Mouse (Mus musculus): ENCODE results near the gene Mmp28. TPM values are rescaled to one million over a fixed set of nuclear protein-coding genes. Genes with fewer than 3 reads are reported as not detected.

Gene Mmp28
- polyA plus RNA-seq, 1 experiment from 2014 or later, result 1.3 TPM

- WGBS, result 40% methylated on average over 4 of the region's 4 CpGs
- H3K27me3 ChIP-seq, result peaks cover 61% of the 10 kb centered on the region
- no peak overlapping the region for H3K9ac ChIP-seq
- H3K4me1 ChIP-seq, result peaks cover 7% of the 10 kb centered on the region; the same call in 1 of the 2 replicates
- no peaks in the 10 kb centered on the region for H3K9me3 ChIP-seq (replicated peaks)
- ATAC-seq (replicated peaks; ENCODE audit: low FRiP score), result no peak
- H3K36me3 ChIP-seq, result no peaks in the 10 kb centered on the region
- no peak overlapping the region for H3K27ac ChIP-seq
- no peak overlapping the region for H3K4me2 ChIP-seq
- H3K4me3 ChIP-seq (replicated peaks), result no peak overlapping the region
Observed at GRCm38 (mm10) chr11:83420338-83420737, 42.5 kb downstream of the Mmp28 start.

- Histone ChIP-seq H3K4me2 (peak overlapping the region; percentile 22), H3K9me3 (replicated peaks) (no peaks in the 10 kb centered on the region), H3K36me3 (no peaks in the 10 kb centered on the region), H3K4me1 (peaks cover 7% of the 10 kb centered on the region; the same call in 1 of the 2 replicates), H3K4me3 (replicated peaks) (0 out of 2 replicates have a peak overlapping the region, but pooled peaks have one; percentile 10), H3K9ac (no peak overlapping the region), H3K27me3 (peaks cover 61% of the 10 kb centered on the region), H3K27ac (no peak overlapping the region)
- ATAC-seq (replicated peaks; ENCODE audit: low FRiP score), result peak; percentile 36; the same call in 1 of the 2 replicates
- WGBS, result 4% methylated on average over 38 of the region's 38 CpGs
Observed at GRCm38 (mm10) chr11:83418566-83418965, 44.3 kb downstream of the Mmp28 start.

GRCm38 (mm10) chr11:83417708-83418107 is 45.2 kb downstream of the Mmp28 start:
- no peak overlapping the region for H3K27ac ChIP-seq
- H3K4me2 ChIP-seq, result no peak overlapping the region
- peaks cover 7% of the 10 kb centered on the region; the same call in 1 of the 2 replicates for H3K4me1 ChIP-seq
- H3K9ac ChIP-seq, result no peak overlapping the region
- H3K9me3 ChIP-seq (replicated peaks), result no peaks in the 10 kb centered on the region
- H3K27me3 ChIP-seq, result peaks cover 61% of the 10 kb centered on the region
- H3K4me3 ChIP-seq (replicated peaks), result no peak overlapping the region
- no peak for ATAC-seq (replicated peaks; ENCODE audit: low FRiP score)
- 80% methylated on average over 7 of the region's 7 CpGs for WGBS
- H3K36me3 ChIP-seq, result no peaks in the 10 kb centered on the region

GRCm38 (mm10) chr11:83417080-83417479 is 45.8 kb downstream of the Mmp28 start:
- H3K4me2 ChIP-seq, result no peak overlapping the region
- ATAC-seq (replicated peaks; ENCODE audit: low FRiP score), result no peak
- no peak overlapping the region for H3K9ac ChIP-seq
- no peaks in the 10 kb centered on the region for H3K9me3 ChIP-seq (replicated peaks)
- no peak overlapping the region for H3K27ac ChIP-seq
- H3K27me3 ChIP-seq, result peaks cover 60% of the 10 kb centered on the region
- WGBS, result 7% methylated on average over 5 of the region's 5 CpGs
- peaks cover 7% of the 10 kb centered on the region; the same call in 1 of the 2 replicates for H3K4me1 ChIP-seq
- H3K36me3 ChIP-seq, result no peaks in the 10 kb centered on the region
- H3K4me3 ChIP-seq (replicated peaks), result no peak overlapping the region

- ATAC-seq (replicated peaks; ENCODE audit: low FRiP score), result no peak
- Histone ChIP-seq H3K4me3 (replicated peaks) (no peak overlapping the region), H3K9me3 (replicated peaks) (no peaks in the 10 kb centered on the region), H3K27me3 (peaks cover 18% of the 10 kb centered on the region), H3K36me3 (no peaks in the 10 kb centered on the region), H3K4me2 (0 out of 2 replicates have a peak overlapping the region, but pooled peaks have one; percentile 97), H3K9ac (no peak overlapping the region), H3K27ac (no peak overlapping the region), H3K4me1 (peaks cover 11% of the 10 kb centered on the region)
- 56% methylated on average over 6 of the region's 6 CpGs for WGBS
Observed at GRCm38 (mm10) chr11:83410510-83410909, 52.4 kb downstream of the Mmp28 start.

GRCm38 (mm10) chr11:83409792-83410291 is 53.0 kb downstream of the Mmp28 start:
- 2% methylated on average over 35 of the region's 40 CpGs for whole genome bisulfite sequencing
- peak overlapping the region; percentile 97 for H3K4me2 ChIP-seq
- ATAC-seq (replicated peaks; ENCODE audit: low FRiP score), result peak; percentile 43; the same call in 1 of the 2 replicates
- H3K36me3 ChIP-seq, result no peaks in the 10 kb centered on the region
- H3K27me3 ChIP-seq, result peaks cover 17% of the 10 kb centered on the region
- H3K9me3 ChIP-seq (replicated peaks), result no peaks in the 10 kb centered on the region
- no peak overlapping the region for H3K27ac ChIP-seq
- peak overlapping the region; percentile 76 for H3K4me3 ChIP-seq (replicated peaks)
- peak overlapping the region; percentile 71 for H3K9ac ChIP-seq
- peaks cover 11% of the 10 kb centered on the region for H3K4me1 ChIP-seq

GRCm38 (mm10) chr11:83409087-83409754 is 53.6 kb downstream of the Mmp28 start, which contains the start of gene Rasl10b:
TSS of gene Rasl10b (plus strand) at chr11:83409137.
- peaks cover 17% of the 10 kb centered on the region for H3K27me3 ChIP-seq
- peak within 1 kb of the TSS; percentile 76 for H3K4me3 ChIP-seq (replicated peaks)
- H3K9ac ChIP-seq, result peak within 1 kb of the TSS; percentile 71
- H3K4me1 ChIP-seq, result peaks cover 11% of the 10 kb centered on the region
- H3K4me2 ChIP-seq, result peak within 1 kb of the TSS; percentile 97
- no peak for ATAC-seq (replicated peaks; ENCODE audit: low FRiP score)
- H3K27ac ChIP-seq, result no peak within 1 kb of the TSS
- 2% methylated on average over 32 of the region's 44 CpGs for WGBS
- H3K36me3 ChIP-seq, result no peaks in the 10 kb centered on the region
- H3K9me3 ChIP-seq (replicated peaks), result no peaks in the 10 kb centered on the region

- Histone ChIP-seq H3K36me3 (peaks cover 9% of the 10 kb centered on the region), H3K4me2 (no peak overlapping the region), H3K9ac (no peak overlapping the region), H3K9me3 (replicated peaks) (no peaks in the 10 kb centered on the region), H3K4me3 (replicated peaks) (no peak overlapping the region), H3K27ac (no peak overlapping the region), H3K27me3 (peaks cover 17% of the 10 kb centered on the region), H3K4me1 (peaks cover 11% of the 10 kb centered on the region)
- no peak for ATAC-seq (replicated peaks; ENCODE audit: low FRiP score)
- 41% methylated on average over 8 of the region's 8 CpGs for WGBS
Observed at GRCm38 (mm10) chr11:83408242-83408641, 54.6 kb downstream of the Mmp28 start.

- Histone ChIP-seq H3K4me3 (replicated peaks) (no peak overlapping the region), H3K27ac (no peak overlapping the region), H3K27me3 (peaks cover 10% of the 10 kb centered on the region), H3K4me1 (peaks cover 11% of the 10 kb centered on the region), H3K4me2 (no peak overlapping the region), H3K9me3 (replicated peaks) (no peaks in the 10 kb centered on the region), H3K36me3 (peaks cover 21% of the 10 kb centered on the region), H3K9ac (no peak overlapping the region)
- ATAC-seq (replicated peaks; ENCODE audit: low FRiP score), result no peak
- WGBS, result 62% methylated on average over 3 of the region's 3 CpGs
Observed at GRCm38 (mm10) chr11:83406391-83406790, 56.5 kb downstream of the Mmp28 start.

- H3K27ac ChIP-seq, result no peak overlapping the region
- H3K27me3 ChIP-seq, result no peaks in the 10 kb centered on the region
- no peaks in the 10 kb centered on the region for H3K9me3 ChIP-seq (replicated peaks)
- H3K36me3 ChIP-seq, result peaks cover 42% of the 10 kb centered on the region
- no peak overlapping the region for H3K4me3 ChIP-seq (replicated peaks)
- 86% methylated on average over 7 of the region's 7 CpGs for WGBS
- no peak overlapping the region for H3K4me2 ChIP-seq
- H3K9ac ChIP-seq, result no peak overlapping the region
- H3K4me1 ChIP-seq, result no peaks in the 10 kb centered on the region
- ATAC-seq (replicated peaks; ENCODE audit: low FRiP score), result no peak
Observed at GRCm38 (mm10) chr11:83403787-83404186, 59.1 kb downstream of the Mmp28 start.

GRCm38 (mm10) chr11:83398724-83399123 is 64.1 kb downstream of the Mmp28 start:
- no peak for ATAC-seq (replicated peaks; ENCODE audit: low FRiP score)
- H3K27me3 ChIP-seq, result no peaks in the 10 kb centered on the region
- H3K4me3 ChIP-seq (replicated peaks), result no peak overlapping the region
- H3K4me1 ChIP-seq, result no peaks in the 10 kb centered on the region
- no peak overlapping the region for H3K27ac ChIP-seq
- H3K36me3 ChIP-seq, result peaks cover 74% of the 10 kb centered on the region
- 79% methylated on average over 5 of the region's 5 CpGs for WGBS
- H3K9me3 ChIP-seq (replicated peaks), result no peaks in the 10 kb centered on the region
- H3K9ac ChIP-seq, result no peak overlapping the region
- no peak overlapping the region for H3K4me2 ChIP-seq

GRCm38 (mm10) chr11:83397626-83398025 is 65.2 kb downstream of the Mmp28 start:
- H3K9me3 ChIP-seq (replicated peaks), result no peaks in the 10 kb centered on the region
- no peak overlapping the region for H3K4me2 ChIP-seq
- no peak overlapping the region for H3K27ac ChIP-seq
- no peak overlapping the region for H3K4me3 ChIP-seq (replicated peaks)
- no peak for ATAC-seq (replicated peaks; ENCODE audit: low FRiP score)
- WGBS, result 92% methylated on average over 7 of the region's 7 CpGs
- H3K36me3 ChIP-seq, result peaks cover 72% of the 10 kb centered on the region
- no peak overlapping the region for H3K9ac ChIP-seq
- H3K27me3 ChIP-seq, result no peaks in the 10 kb centered on the region
- no peaks in the 10 kb centered on the region for H3K4me1 ChIP-seq

All from kidney, embryonic 15.5 days (tissue).